Mouse (Mus musculus) myocyte (in vitro differentiated cells): ENCODE data around the gene Hist2h2be. TPM values are rescaled to one million over a fixed set of nuclear protein-coding genes. Genes with fewer than 3 reads are reported as not detected.
"Not testable (repeated sequence)": the region's sequence is repeated elsewhere in the genome, so short reads cannot be mapped to it uniquely, and the experiment has no call there.

Source experiments
- H3K27me3 ChIP-seq: one replicate; pipeline ENCODE4 v1.6.1; 2011; ENCODE audit not compliant: control insufficient read depth, insufficient read depth, insufficient read length
- H3K36me3 ChIP-seq: one replicate; pipeline ENCODE4 v1.6.1; 2011; ENCODE audit not compliant: control insufficient read depth, insufficient read depth
- H3K4me2 ChIP-seq: one replicate; pipeline ENCODE4 v1.6.1; 2011; ENCODE audit warnings: low read depth, control low read depth
- H3K4me3 ChIP-seq: one replicate; pipeline ENCODE4 v1.5.1; 2011; ENCODE audit warnings: mild to moderate bottlenecking, control low read depth, moderate library complexity
- H3K79me2 ChIP-seq: one replicate; pipeline ENCODE4 v1.6.1; 2011; ENCODE audit not compliant: control insufficient read depth, insufficient read depth
- H3ac ChIP-seq: one replicate; pipeline ENCODE4 v1.6.1; 2011; ENCODE audit not compliant: control insufficient read depth, insufficient read length
- CEBPB ChIP-seq: IDR thresholded peaks from 2 replicates; pipeline ENCODE4 v1.6.1; 2011; ENCODE audit warnings: mild to moderate bottlenecking, moderate library complexity; ENCODE audit not compliant: poor library complexity, insufficient read depth, severe bottlenecking
- E2F4 ChIP-seq: IDR thresholded peaks from one replicate; pipeline ENCODE4 v1.6.1; 2011; ENCODE audit warnings: mild to moderate bottlenecking, control low read depth, moderate library complexity; ENCODE audit not compliant: insufficient read depth
- MAX ChIP-seq: IDR thresholded peaks from one replicate; pipeline ENCODE4 v1.6.1; 2011; ENCODE audit warnings: low read depth, mild to moderate bottlenecking, control low read depth
- MYOD1 ChIP-seq, 3 experiments: IDR thresholded peaks; one replicate each; pipeline ENCODE4 v1.6.1; 2011; ENCODE audit warnings: control low read depth in 2 of 3, low read depth in 2 of 3, mild to moderate bottlenecking in 2 of 3, moderate library complexity in 1 of 3; ENCODE audit not compliant: insufficient read length in 2 of 3, control insufficient read depth in 1 of 3
- MYOG ChIP-seq, 3 experiments: IDR thresholded peaks; one replicate each; pipeline ENCODE4 v1.6.1; 2011; ENCODE audit warnings: control low read depth in 2 of 3, low read depth in 2 of 3, mild to moderate bottlenecking in 2 of 3; ENCODE audit not compliant: insufficient read length in 2 of 3, control insufficient read depth in 1 of 3, insufficient read depth in 1 of 3
- POLR2A ChIP-seq: IDR thresholded peaks from one replicate; pipeline ENCODE4 v1.6.1; 2011; ENCODE audit warnings: low read depth, mild to moderate bottlenecking, control low read depth, moderate library complexity; ENCODE audit not compliant: insufficient read length
- POLR2AphosphoS2 ChIP-seq: IDR thresholded peaks from one replicate; pipeline ENCODE4 v1.6.1; 2011; ENCODE audit warnings: low read depth, control low read depth; ENCODE audit not compliant: insufficient read length
- REST ChIP-seq: IDR thresholded peaks from one replicate; pipeline ENCODE4 v1.6.1; 2011; ENCODE audit warnings: mild to moderate bottlenecking, control low read depth, moderate library complexity; ENCODE audit not compliant: insufficient read depth, insufficient read length
- SRF ChIP-seq: IDR thresholded peaks from one replicate; pipeline ENCODE4 v1.6.1; 2011; ENCODE audit warnings: low read depth; ENCODE audit not compliant: control insufficient read depth, insufficient read length
- TCF12 ChIP-seq: IDR thresholded peaks from one replicate; pipeline ENCODE4 v1.6.1; 2011; ENCODE audit warnings: mild to moderate bottlenecking, control low read depth; ENCODE audit not compliant: poor library complexity, insufficient read depth, severe bottlenecking
- TCF3 ChIP-seq: IDR thresholded peaks from one replicate; pipeline ENCODE4 v1.6.1; 2011; ENCODE audit warnings: low read depth, control low read depth; ENCODE audit not compliant: insufficient read length
- USF1 ChIP-seq: IDR thresholded peaks from one replicate; pipeline ENCODE4 v1.6.1; 2011; ENCODE audit warnings: low read depth, mild to moderate bottlenecking, control low read depth, moderate library complexity
- polyA plus RNA-seq: library from polyadenylated mRNA; unstranded; fragments of >200 nt; fragmentation: generic; extraction: Trizol; gene quantifications from one replicate; pipeline ENCODE4 v1.2.1, GENCODE M21; 2012; ENCODE audit warnings: missing spikeins

Hist2h2be gene
- polyA plus RNA-seq, 1 experiment: 2.2 TPM

- Histone ChIP-seq H3K4me2 (peak overlapping the region; percentile 86), H3ac (peak overlapping the region; percentile 26), H3K27me3 (no peaks in the 10 kb centered on the region), H3K36me3 (no peaks in the 10 kb centered on the region), H3K4me3 (peak overlapping the region; percentile 48), H3K79me2 (no peaks in the 10 kb centered on the region)
- TF ChIP-seq MYOG (IDR thresholded peaks at IDR 0.05; ENCODE audit: control insufficient read depth in 1 of 3, insufficient read depth in 1 of 3, insufficient read length in 2 of 3, low read depth in 2 of 3): no peak
- no peak for TF ChIP-seq CEBPB
- TF ChIP-seq TCF3: no peak
- no peak for TF ChIP-seq SRF
- no peak for TF ChIP-seq E2F4
- no peak for TF ChIP-seq MAX
- TF ChIP-seq USF1: no peak
- TF ChIP-seq POLR2AphosphoS2: no peak
- no peak for TF ChIP-seq TCF12
- no peak for TF ChIP-seq MYOD1 (IDR thresholded peaks at IDR 0.05; ENCODE audit: control insufficient read depth in 1 of 3, insufficient read length in 2 of 3, low read depth in 2 of 3)
- TF ChIP-seq REST: no peak
- TF ChIP-seq POLR2A: no peak
These were observed 24.3 kb upstream of the Hist2h2be start for GRCm38 (mm10) chr3:96196437-96197128.

- H3K79me2 ChIP-seq: no peaks in the 10 kb centered on the region
- TF ChIP-seq POLR2A (peak; percentile 86), E2F4 (no peak), MAX (no peak), SRF (peak; percentile 26), TCF3 (no peak), CEBPB (no peak), POLR2AphosphoS2 (peak; percentile 87), MYOD1 (IDR thresholded peaks at IDR 0.05; ENCODE audit: control insufficient read depth in 1 of 3, insufficient read length in 2 of 3, low read depth in 2 of 3) (no peak)
These were observed 23.7 kb upstream of the Hist2h2be start for GRCm38 (mm10) chr3:96197129-96197749.

GRCm38 (mm10) chr3:96198181-96198580, 22.7 kb upstream of the Hist2h2be start:
- TF ChIP-seq MYOD1 (IDR thresholded peaks at IDR 0.05; ENCODE audit: control insufficient read depth in 1 of 3, insufficient read length in 2 of 3, low read depth in 2 of 3) (no peak), TCF3 (no peak), E2F4 (no peak), MYOG (IDR thresholded peaks at IDR 0.05; ENCODE audit: control insufficient read depth in 1 of 3, insufficient read depth in 1 of 3, insufficient read length in 2 of 3, low read depth in 2 of 3) (no peak), POLR2AphosphoS2 (no peak), SRF (no peak), TCF12 (no peak), REST (no peak), POLR2A (no peak)
- Histone ChIP-seq H3ac (no peak overlapping the region), H3K36me3 (no peaks in the 10 kb centered on the region), H3K27me3 (no peaks in the 10 kb centered on the region), H3K4me3 (no peak overlapping the region), H3K4me2 (peak overlapping the region; percentile 86), H3K79me2 (no peaks in the 10 kb centered on the region)

More at GRCm38 (mm10) chr3:96197129-96197749, 23.7 kb upstream of the Hist2h2be start:
- Histone ChIP-seq H3K36me3 (no peaks in the 10 kb centered on the region), H3ac (peak overlapping the region; percentile 26), H3K4me3 (peak overlapping the region; percentile 48), H3K4me2 (peak overlapping the region; percentile 86), H3K27me3 (no peaks in the 10 kb centered on the region)

GRCm38 (mm10) chr3:96198601-96199251, 22.2 kb upstream of the Hist2h2be start:
- not testable (repeated sequence) for H3ac ChIP-seq, H3K4me3 ChIP-seq, H3K4me2 ChIP-seq, H3K79me2 ChIP-seq, H3K36me3 ChIP-seq, H3K27me3 ChIP-seq

- H3K27me3 ChIP-seq: no peaks in the 10 kb centered on the region
- no peak overlapping the region for H3K4me3 ChIP-seq
- H3ac ChIP-seq: no peak overlapping the region
- no peaks in the 10 kb centered on the region for H3K79me2 ChIP-seq
- TF ChIP-seq MAX (no peak), REST (no peak), MYOD1 (IDR thresholded peaks at IDR 0.05; ENCODE audit: control insufficient read depth in 1 of 3, insufficient read length in 2 of 3, low read depth in 2 of 3) (no peak), POLR2AphosphoS2 (no peak), TCF12 (no peak), E2F4 (no peak), TCF3 (no peak), USF1 (no peak), MYOG (IDR thresholded peaks at IDR 0.05; ENCODE audit: control insufficient read depth in 1 of 3, insufficient read depth in 1 of 3, insufficient read length in 2 of 3, low read depth in 2 of 3) (no peak), SRF (no peak), CEBPB (no peak), POLR2A (no peak)
- H3K4me2 ChIP-seq: no peak overlapping the region
- H3K36me3 ChIP-seq: no peaks in the 10 kb centered on the region
These were observed 21.2 kb upstream of the Hist2h2be start for GRCm38 (mm10) chr3:96199731-96200130.
